Mouse (Mus musculus) large intestine, adult 2 months (tissue): ENCODE measurements around the gene Ankrd22. TPM values are rescaled to one million over a fixed set of nuclear protein-coding genes. Genes with fewer than 3 reads are reported as not detected.

Experiments
- DNase-seq: peaks from one replicate; pipeline ENCODE4 v3.0.0-alpha.2; 2012; ENCODE audit warnings: low read depth, low spot score
- WGBS: fragments of 180-500 bp; shearing (Covaris S2); methylation state at CpG from one replicate; pipeline ENCODE4 v1.1.7; 2018; 5-methylcytosine and 5-hydroxymethylcytosine counted together
- polyA plus RNA-seq: library from polyadenylated mRNA; depleted of rRNA; stranded (reverse); fragments of >200 nt; gene quantifications from 2 replicates; pipeline ENCODE4 v1.2.3, GENCODE M21; 2012; rRNA removed

The Ankrd22 gene
- polyA plus RNA-seq, 1 experiment = 2.0 TPM

DNA sequence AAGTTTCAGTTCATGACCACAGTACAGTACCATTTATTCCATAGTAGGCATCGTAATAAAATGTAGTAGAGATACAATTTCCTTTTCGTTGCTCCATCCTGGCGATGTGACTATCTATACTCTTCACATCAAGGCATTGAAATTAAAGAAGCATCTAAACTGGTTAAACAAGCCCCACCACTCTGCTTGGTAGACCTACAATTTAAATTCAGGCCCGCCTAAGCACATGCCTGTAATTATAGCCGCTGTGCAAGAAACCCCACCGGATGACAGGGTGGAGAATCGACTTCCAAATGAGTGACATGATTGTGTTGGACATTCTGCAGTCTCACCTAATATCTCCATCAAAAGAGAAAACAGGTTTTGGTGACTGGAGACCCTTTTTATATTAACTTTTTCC is 64.0 kb downstream of the Ankrd22 start:
- no peak for DNase-seq
- 60% methylated on average over 7 of the region's 7 CpGs for WGBS

DNA sequence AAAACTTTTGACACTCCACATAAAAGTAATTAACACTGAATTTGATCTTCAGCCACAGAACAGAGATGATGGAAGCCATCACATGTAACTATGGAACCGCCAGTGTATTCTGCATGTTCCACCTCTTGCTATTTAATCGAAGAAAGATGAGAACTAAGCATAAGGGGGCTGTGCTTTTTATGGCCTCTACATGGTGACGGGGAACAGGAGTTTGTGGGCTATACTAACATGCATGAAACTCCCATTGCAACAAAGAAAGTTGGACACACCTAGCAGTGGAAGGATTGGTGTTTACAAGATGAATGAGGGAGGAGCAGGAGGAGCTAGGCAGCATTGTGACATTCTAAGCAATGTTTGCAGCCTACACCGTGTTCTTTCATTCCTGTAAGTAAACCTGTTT is 65.2 kb downstream of the Ankrd22 start, which contains the start of gene Lipm:
TSS of gene Lipm (plus strand) at position 301 of the 400 bp plus-strand sequence.
- 74% methylated on average over 4 of the region's 4 CpGs for WGBS
- DNase-seq = no peak

DNA sequence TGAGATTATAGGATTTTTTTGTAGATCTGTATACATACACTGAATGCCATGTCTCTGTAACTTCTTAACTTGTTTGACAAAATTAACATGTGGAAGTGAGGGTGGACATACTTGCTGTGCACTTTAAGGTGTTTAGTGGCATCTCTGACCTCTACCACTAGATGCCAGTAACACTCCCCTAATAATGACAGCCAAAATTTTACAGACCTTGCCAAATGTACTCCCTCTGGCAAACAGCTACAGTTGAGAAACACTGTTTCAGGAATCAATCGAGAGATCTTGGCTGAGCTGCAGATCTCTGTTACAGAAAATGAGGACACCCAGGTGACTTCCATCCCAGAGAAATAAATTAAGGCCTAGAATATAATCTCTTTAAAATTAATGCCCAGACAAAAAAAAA is 69.6 kb downstream of the Ankrd22 start:
- WGBS = 35% methylated on average over 1 of the region's 1 CpGs
- no peak for DNase-seq

- DNase-seq = no peak
- WGBS = 35% methylated on average over 5 of the region's 5 CpGs
Measured at GRCm38 (mm10) chr19:34095381-34095780, 70.5 kb downstream of the Ankrd22 start.

- 62% methylated on average over 3 of the region's 3 CpGs for WGBS
- DNase-seq = no peak
Measured at GRCm38 (mm10) chr19:34089011-34089680, 76.7 kb downstream of the Ankrd22 start.

DNA sequence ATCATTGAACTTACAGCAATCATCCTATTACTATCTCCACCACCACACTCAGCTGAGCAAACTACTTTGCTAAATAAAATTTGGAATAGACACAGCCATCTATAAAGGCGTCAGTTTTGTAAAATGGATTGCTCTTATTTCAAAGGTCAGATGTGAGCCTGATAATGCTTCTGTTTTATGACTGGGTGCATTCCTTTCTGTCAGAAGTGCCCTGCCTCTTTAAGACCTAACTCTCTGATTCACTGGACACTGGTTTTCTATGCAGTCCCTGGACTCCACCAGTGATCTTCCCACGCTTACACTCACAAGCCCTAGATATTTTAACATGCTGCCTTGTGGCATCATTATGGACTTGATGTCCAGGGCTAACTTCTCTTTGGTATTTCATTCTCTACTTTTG is 87.7 kb downstream of the Ankrd22 start:
- no peak for DNase-seq
- WGBS = 23% methylated on average over 2 of the region's 2 CpGs

GRCm38 (mm10) chr19:34074239-34074638 is 91.6 kb downstream of the Ankrd22 start:
- DNase-seq = peak; percentile 44

Other genes starting within 250 kb of the Ankrd22 start
- not detected in 2 replicates for gene Lipf, start 204.9 kb downstream of the Ankrd22 start, polyA plus RNA-seq
- 0.07 and 0.15 TPM in 2 replicates for gene Lipk, start 157.8 kb downstream of the Ankrd22 start, polyA plus RNA-seq
- gene Lipn, start 98.7 kb downstream of the Ankrd22 start, polyA plus RNA-seq = not detected in 2 replicates
- not detected in 2 replicates for gene Lipm, start 65.1 kb downstream of the Ankrd22 start, polyA plus RNA-seq
- gene Stambpl1, start 26.2 kb upstream of the Ankrd22 start, polyA plus RNA-seq = 14.0 and 17.4 TPM in 2 replicates
- 1,275 and 1,486 TPM in 2 replicates for gene Acta2, start 89.5 kb upstream of the Ankrd22 start, polyA plus RNA-seq
- 4.7 and 7.3 TPM in 2 replicates for gene Fas, start 124.6 kb upstream of the Ankrd22 start, polyA plus RNA-seq